Mouse (Mus musculus) MEL (cell line): ENCODE results near the gene Snapc2.

Source experiments
- GATA1 ChIP-seq: IDR thresholded peaks from 2 replicates; pipeline ENCODE4 v1.6.1; 2011; ENCODE audit warnings: low read depth, low read length, improper control_type of control experiment
- POLR2AphosphoS2 ChIP-seq: IDR thresholded peaks from 2 replicates; pipeline ENCODE4 v1.6.1; 2011; ENCODE audit warnings: low read length, improper control_type of control experiment
- UBTF ChIP-seq: IDR thresholded peaks from 2 replicates; pipeline ENCODE4 v1.6.1; 2012; ENCODE audit warnings: low read depth, mild to moderate bottlenecking, inconsistent platforms, low read length, improper control_type of control experiment, moderate library complexity, borderline replicate concordance; ENCODE audit not compliant: insufficient read depth

DNA sequence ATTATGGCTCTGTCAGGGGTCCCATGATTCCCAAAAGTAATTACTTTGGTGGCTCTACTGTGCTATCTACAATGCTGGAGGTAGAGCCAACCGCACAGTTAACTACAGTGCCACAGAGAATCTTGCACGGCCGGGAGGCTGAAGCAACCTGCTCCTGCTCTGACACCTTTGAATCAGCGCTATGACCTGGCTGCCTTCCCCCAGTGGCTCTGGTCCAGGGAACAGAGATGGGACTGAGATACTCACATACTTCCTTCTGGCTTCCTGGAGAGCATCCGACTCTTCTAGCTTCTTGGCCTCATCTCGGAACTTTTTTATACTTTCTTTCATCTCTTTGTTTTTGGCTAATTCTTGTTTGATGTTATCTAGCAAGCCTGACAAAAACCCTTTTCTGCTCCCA lies 16.7 kb downstream of the Snapc2 start:
- no peak for TF ChIP-seq UBTF
- TF ChIP-seq GATA1, result no peak
- TF ChIP-seq POLR2AphosphoS2, result no peak
